ENCODE assay signal across 8 mouse cellular contexts in genomic region chr3:65392421-65392817, GRCm38 (mm10). TPM values are rescaled to one million over a fixed set of nuclear protein-coding genes. Genes with fewer than 3 reads are reported as not detected.
DNase-seq lines count a peak whose midpoint lies in the region; ATAC-seq lines count a peak whose summit lies in the region.

Gene Ssr3, minus strand, starts transcription at chr3:65392623.

- peak; percentile 97 to 99 for DNase-seq in adrenal gland, adult (ENCODE audit: inconsistent age in 2 of 2, low spot score in 1 of 2)
- DNase-seq in embryo, embryonic 10.5 days (ENCODE audit: low spot score) = peak; percentile 98
- peak; percentile 97 for DNase-seq in gastrocnemius, postnatal 14 days
- DNase-seq in left cerebral cortex, postnatal 10 days (ENCODE audit: extremely low spot score in 1 of 2, low spot score in 2 of 2) = peak; percentile 97 to 98
- peak; percentile 97 for DNase-seq in right cerebral cortex, postnatal 25 days
- peak; percentile 96 for DNase-seq in urinary bladder, postnatal 4 days (ENCODE audit: low spot score in 2 of 2)

- peak; percentile 100 for ATAC-seq in inflammation-experienced regulatory T-cells, adult 6 months
- ATAC-seq in megakaryocyte-erythroid progenitor cell, adult 5-6 weeks (replicated peaks; ENCODE audit: low FRiP score, low TSS enrichment, poor library complexity, severe bottlenecking) = peak; percentile 99

- intact Hi-C loops in gastrocnemius, postnatal 14 days (cut with DNase I; ENCODE audit: low total_unique reads) = no loop called here
- intact Hi-C loops in left cerebral cortex, postnatal 10 days (cut with DNase I) = loop anchor here (5.0 to 10.0 kb wide), 2 partner anchors 135 to 262 kb away; partner anchors contain the start of gene Tiparp

RNA-seq across cellular contexts. Expression of gene Ssr3, which starts in this region (rescaled TPM):
- total RNA-seq in gastrocnemius, postnatal 14 days (2021) = 100 to 1,000 TPM; 169 to 182 TPM
- 100 to 1,000 TPM; 122 to 180 (median 142) TPM for polyA plus RNA-seq in inflammation-experienced regulatory T-cells, adult 6 months (2017; shearing (Covaris generic))
- total RNA-seq in left cerebral cortex, postnatal 10 days (2021) = 100 to 1,000 TPM; 102 to 106 TPM
- total RNA-seq in megakaryocyte-erythroid progenitor cell, adult 5-6 weeks (2014; fragmentation: Nextera tagmentation) = 119 and 126 TPM in 2 replicates
- total RNA-seq in megakaryocyte-erythroid progenitor cell, adult 5-6 weeks (2017) = 191 and 220 TPM in 2 replicates

Comparison
In these comparisons a context has a peak if more than half of its experiments do, and no peak if none do; other contexts are left out.
1. Peak in every context shown above with its lines: DNase-seq and ATAC-seq.